Comparison of ENCODE assay signal across 8 mouse cellular contexts in the genomic region with DNA sequence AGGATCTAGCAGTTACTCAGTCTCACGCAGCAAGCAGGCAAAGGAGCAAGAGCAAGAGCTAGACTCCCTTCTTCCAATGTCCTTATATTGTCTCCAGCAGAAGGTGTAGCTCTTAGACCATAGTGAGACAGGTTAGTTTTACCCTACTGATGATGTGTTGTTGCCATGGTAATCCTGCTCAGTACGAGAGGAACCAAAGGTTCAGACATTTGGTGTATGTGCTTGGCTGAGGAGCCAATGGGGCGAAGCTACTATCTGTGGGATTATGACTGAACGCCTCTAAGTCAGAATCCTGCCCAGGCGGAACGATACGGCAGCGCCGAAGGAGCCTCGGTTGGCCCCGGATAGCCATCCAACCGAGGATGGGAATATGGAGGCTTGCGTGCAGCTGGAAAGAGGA. TPM values are rescaled to one million over a fixed set of nuclear protein-coding genes. Genes with fewer than 3 reads are reported as not detected.
DNase-seq lines count a peak whose midpoint lies in the region; ATAC-seq lines count a peak whose summit lies in the region.
"Not testable (repeated sequence)": the region's sequence is repeated elsewhere in the genome, so short reads cannot be mapped to it uniquely, and the experiment has no call there.

No protein-coding gene starts in this region.

- 85% methylated on average over 13 of the region's 13 CpGs for whole genome bisulfite sequencing in hindbrain, embryonic 14.5 days
- WGBS in lung, embryonic 16.5 days = 81% methylated on average over 13 of the region's 13 CpGs

- H3K36me3 ChIP-seq in hindbrain, embryonic 14.5 days (replicated peaks; ENCODE audit: control insufficient read depth, insufficient read depth); lung, embryonic 16.5 days (ENCODE audit: control insufficient read depth, insufficient read depth, low read length): not testable (repeated sequence)

- H3K4me1 ChIP-seq in hindbrain, embryonic 14.5 days (replicated peaks; ENCODE audit: control insufficient read depth, insufficient read depth, low read length); lung, embryonic 16.5 days (replicated peaks; ENCODE audit: control insufficient read depth, insufficient read depth, low read length): not testable (repeated sequence)

- not testable (repeated sequence) for H3K27ac ChIP-seq in hindbrain, embryonic 14.5 days; lung, embryonic 16.5 days (ENCODE audit: low read length)

- not testable (repeated sequence) for H3K27me3 ChIP-seq in hindbrain, embryonic 14.5 days (ENCODE audit: control insufficient read depth, insufficient read depth, low read length); lung, embryonic 16.5 days (ENCODE audit: control insufficient read depth, insufficient read depth, low read depth, low read length)

- not testable (repeated sequence) for H3K9ac ChIP-seq in hindbrain, embryonic 14.5 days; lung, embryonic 16.5 days (ENCODE audit: low read length)

- H3K4me3 ChIP-seq in hindbrain, embryonic 14.5 days (replicated peaks; ENCODE audit: low read length); lung, embryonic 16.5 days (ENCODE audit: low read length): not testable (repeated sequence)

- ATAC-seq in hindbrain, embryonic 14.5 days (ENCODE audit: low FRiP score) = peak; percentile 100
- ATAC-seq in lung, embryonic 16.5 days (ENCODE audit: low read depth) = peak; percentile 100

- DNase-seq in Muller cell, postnatal 12 days (ENCODE audit: inconsistent ontology term) = peak; percentile 90
- peak; percentile 74 to 84 for DNase-seq in cerebellum, postnatal 14 days
- peak; percentile 98 for DNase-seq in gastrocnemius, adult 18-20 months (ENCODE audit: low spot score)
- peak; percentile 56 for DNase-seq in hindbrain, embryonic 14.5 days (ENCODE audit: low spot score)
- DNase-seq in layer of hippocampus, postnatal 14 days (ENCODE audit: low spot score in 2 of 2) = peak; percentile 98 to 99
- DNase-seq in ovary, postnatal 14 days (ENCODE audit: low spot score) = peak; percentile 100
- DNase-seq in thymus, postnatal 36 days = peak; percentile 81 to 89

- not testable (repeated sequence) for H3K4me2 ChIP-seq in hindbrain, embryonic 14.5 days (replicated peaks); lung, embryonic 16.5 days (ENCODE audit: low read depth, low read length)

- not testable (repeated sequence) for H3K9me3 ChIP-seq in hindbrain, embryonic 14.5 days (ENCODE audit: control insufficient read depth, low read length); lung, embryonic 16.5 days (ENCODE audit: control insufficient read depth, low read length)

RNA-seq across cellular contexts. Expression of gene Myom1, which starts 38.9 kb away (rescaled TPM):
- 1,000 to 10,000 TPM; 1,275 to 1,360 TPM for total RNA-seq in gastrocnemius, adult 18-20 months (2021)
- 1.5 and 2.3 TPM in 2 replicates for polyA plus RNA-seq in hindbrain, embryonic 14.5 days (2014; fragmentation: Nextera tagmentation; extraction: Ambion mirVana)
- total RNA-seq in layer of hippocampus, postnatal 14 days (2021) = 1 to 10 TPM; 2.9 to 4.5 TPM
- 11.4 and 13.2 TPM in 2 replicates for polyA plus RNA-seq in lung, embryonic 16.5 days (2015; fragmentation: Nextera tagmentation; extraction: Ambion mirVana)

RNA-seq across cellular contexts. Expression of gene Myl12a, which starts 39.1 kb away (rescaled TPM):
- total RNA-seq in gastrocnemius, adult 18-20 months (2021) = 100 to 1,000 TPM; 404 to 553 TPM
- polyA plus RNA-seq in hindbrain, embryonic 14.5 days (2014; fragmentation: Nextera tagmentation; extraction: Ambion mirVana) = 106 and 119 TPM in 2 replicates
- total RNA-seq in layer of hippocampus, postnatal 14 days (2021) = 10 to 100 TPM; 52.0 to 59.0 TPM
- 738 and 739 TPM in 2 replicates for polyA plus RNA-seq in lung, embryonic 16.5 days (2015; fragmentation: Nextera tagmentation; extraction: Ambion mirVana)

Comparison
In these comparisons a context has a peak if more than half of its experiments do, and no peak if none do; other contexts are left out.
1. RNA of gene Myom1, which starts 38.9 kb away (total RNA-seq): 1,275 to 1,360 TPM in gastrocnemius, adult 18-20 months; 2.9 to 4.5 TPM in layer of hippocampus, postnatal 14 days; every median in the first group is over 100 times any median in the second.
2. RNA of gene Myl12a, which starts 39.1 kb away (total RNA-seq): 404 to 553 TPM in gastrocnemius, adult 18-20 months; 52.0 to 59.0 TPM in layer of hippocampus, postnatal 14 days; every median in the first group is over 4 times any median in the second.
3. Peak in every context shown above with its lines, with median percentiles within 50 percentile points of each other: DNase-seq.